Mouse (Mus musculus) natural killer cell, adult 2 months (primary cell): ENCODE results near the gene Sh3bp1.

Experiments
- DNase-seq, 2 experiments: peaks; one replicate each; pipeline ENCODE4 v3.0.0; 2022; ENCODE audit warnings: low spot score in 2 of 2

The Sh3bp1 gene

DNA sequence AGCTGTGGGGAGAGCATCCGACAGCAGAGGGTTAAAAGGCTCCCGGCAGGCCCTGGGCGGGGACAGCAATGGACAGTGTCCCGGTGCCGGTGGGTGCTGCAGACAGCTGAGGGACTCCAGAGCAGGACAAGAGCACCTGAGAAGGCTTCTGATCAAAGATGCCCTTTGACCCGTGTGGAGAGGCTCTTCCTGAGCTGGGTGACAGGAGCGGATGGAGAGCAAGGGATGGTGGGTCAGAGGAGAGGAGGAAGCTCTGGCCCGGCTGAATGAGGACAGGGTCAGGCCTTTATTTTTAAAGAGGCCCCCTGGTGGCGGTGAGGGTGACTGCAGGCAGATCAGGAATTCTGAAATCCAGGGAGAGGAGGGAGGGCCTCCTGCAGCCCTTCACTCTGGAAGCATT is 43.1 kb downstream of the Sh3bp1 start:
- DNase-seq = peak; percentile 36 to 61

DNA sequence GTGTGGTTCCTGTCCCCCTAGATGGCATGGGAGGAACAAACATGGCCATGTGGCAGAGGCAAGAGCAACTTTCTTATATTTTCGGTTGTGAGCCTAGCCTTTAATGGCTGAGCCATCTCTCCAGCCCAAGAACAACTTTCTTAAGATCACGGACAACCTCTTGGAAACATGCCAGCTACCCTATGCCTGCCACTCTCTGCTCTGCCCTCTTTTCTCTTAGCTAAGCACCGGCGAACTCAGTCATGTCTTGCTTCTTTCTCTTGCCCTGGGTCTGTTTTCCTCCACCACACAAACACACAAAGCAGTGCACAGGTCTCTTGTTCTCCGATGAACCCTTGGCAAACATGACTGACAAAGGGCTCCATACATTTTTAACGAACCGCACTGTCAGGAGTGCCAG is 46.7 kb downstream of the Sh3bp1 start:
- DNase-seq = no peak

DNA sequence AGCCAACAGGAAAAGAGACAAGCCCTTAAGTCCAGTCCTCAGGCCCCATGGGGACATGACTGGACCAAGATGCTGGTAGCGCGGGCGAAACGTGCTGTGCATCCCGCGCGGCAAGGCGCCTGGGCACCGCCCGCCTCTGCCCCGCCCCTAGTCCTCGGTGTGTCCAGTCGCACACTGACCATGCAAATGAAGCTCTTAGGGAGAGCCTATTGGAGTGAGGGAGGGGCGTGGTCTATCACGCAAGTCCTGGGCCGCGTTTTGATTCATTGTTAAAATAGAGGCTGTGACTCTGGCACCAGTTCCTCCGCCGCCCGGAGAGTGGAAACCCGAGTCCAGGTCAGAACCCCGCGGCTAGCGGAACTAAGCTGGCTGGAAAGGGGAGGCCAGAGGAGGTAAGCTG is 48.1 kb downstream of the Sh3bp1 start, which contains the start of gene Triobp:
TSS of gene Triobp (plus strand) at position 68 of the 400 bp plus-strand sequence.
- peak; percentile 54 to 65 for DNase-seq

DNA sequence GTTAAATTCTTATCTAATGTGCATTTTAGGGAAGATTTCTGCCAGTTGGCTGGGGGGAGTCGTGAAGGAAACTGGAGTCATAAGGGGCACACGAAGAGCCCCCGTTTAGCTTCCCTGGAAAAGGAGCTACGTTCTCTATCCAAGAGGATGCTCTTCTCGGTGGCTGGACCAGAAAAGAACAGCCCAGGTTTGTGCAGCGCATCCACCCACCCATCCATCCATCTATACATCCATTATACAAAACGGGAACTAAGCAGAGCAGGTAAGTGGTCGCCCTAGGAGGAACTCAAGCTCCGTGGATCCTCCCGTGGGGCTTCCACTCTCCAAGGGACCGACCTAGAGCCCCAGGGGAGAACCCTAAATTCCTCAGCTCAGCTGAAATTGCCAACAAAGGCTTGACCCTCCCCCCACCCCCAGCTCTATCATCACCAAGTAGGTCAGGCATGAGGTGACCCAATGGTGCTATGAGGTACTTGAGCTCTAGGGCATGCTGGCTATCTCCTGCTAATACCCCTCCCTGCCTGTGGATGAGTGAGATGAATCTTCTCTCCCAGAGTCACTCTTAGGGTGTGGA is 48.7 kb downstream of the Sh3bp1 start:
- no peak for DNase-seq

DNA sequence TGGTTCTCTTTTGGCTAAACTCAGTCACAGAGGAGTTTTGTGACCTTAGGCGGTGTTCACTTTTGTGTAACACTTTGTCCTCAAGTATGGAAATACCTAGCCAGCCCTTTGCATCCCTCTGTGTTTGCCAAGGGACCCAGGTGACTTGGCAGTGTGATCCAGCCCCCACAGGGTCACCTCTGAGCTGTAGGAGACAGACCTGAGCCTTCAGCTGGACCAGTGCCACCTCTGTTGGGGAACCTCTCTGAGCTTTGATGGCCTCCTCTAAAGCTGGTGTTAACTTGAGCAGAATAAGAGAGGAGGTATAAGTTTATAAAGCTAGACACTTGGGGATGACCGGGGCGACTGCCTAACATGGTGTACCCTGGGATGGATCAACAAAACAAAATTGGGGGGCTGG is 49.3 kb downstream of the Sh3bp1 start:
- no peak for DNase-seq

DNA sequence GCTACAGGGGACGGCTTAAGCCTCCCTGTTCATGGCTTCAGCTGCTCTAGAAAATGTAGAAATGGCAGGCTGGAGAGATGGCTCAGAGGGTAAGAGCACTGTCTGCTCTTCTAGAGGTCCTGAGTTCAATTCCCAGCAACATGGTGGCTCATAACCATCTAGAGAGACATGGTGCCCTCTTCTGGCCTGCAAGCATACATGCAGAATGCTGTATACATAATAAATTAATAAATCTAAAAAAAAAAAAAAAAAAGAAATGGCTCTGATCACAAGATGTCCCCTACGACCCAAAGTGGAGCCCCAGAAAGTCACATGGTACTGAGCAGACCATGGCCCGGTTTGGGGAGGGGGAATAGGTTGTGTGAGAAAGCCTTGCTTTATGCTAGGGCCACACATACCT is 56.1 kb downstream of the Sh3bp1 start:
- DNase-seq = no peak

DNA sequence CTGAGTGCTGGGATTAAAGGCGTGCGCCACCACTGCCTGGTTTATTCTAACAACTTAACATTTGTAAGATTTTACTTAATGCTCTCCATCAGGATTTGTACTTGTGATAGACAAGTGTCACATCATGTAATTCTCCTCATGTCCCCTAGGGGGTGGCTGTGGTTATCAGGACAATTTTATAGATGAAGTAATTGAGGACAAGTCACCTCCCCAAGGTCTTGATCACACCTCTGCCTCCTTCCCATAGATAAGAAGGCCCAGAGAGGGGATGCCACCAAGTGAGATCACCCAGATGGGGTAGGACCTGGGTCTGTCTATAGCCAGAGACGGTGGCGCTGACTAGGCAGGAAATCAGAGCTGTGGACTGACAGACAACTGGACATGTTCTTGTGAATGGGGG is 56.8 kb downstream of the Sh3bp1 start:
- DNase-seq = peak in 1 of 2 experiments; percentile 19

DNA sequence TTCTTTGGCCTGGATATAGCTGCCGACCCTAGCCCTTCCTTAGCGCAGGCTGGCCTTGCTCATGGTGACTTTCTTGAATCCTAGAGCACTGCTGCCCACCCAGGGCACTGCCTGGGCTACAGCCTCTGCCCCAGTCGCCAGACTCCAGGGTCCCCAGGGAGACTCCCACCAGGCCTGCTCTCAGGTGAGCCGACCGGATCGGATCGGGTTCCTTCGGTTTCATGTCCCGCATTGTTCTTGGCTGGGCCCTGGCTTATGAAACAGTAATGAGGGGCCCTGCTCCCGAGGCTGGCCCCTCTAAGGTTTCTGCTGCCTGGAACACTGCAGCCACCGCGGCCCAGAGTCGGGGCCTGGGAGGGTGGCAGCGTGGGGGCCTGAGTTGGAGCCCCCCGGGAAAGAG is 57.5 kb downstream of the Sh3bp1 start:
- DNase-seq = no peak

DNA sequence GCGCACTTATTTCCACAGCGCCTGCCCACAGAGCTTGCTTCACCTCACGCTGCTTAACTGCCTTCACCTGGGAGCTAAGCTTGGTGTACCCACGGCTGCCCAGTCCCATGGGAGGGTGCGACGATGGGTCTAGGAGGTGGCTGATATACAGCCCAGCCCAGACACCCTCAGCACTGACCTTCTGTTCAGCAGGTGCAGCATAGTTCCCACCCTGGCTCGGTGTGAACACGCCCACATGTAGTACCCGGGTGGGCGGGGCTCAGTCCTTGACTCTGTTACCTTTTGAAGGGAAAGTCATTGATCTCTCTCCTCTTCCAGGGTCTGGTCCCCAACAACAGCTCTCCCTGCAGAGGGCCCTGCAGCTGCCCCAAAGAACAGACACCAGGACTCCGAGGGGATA is 60.0 kb downstream of the Sh3bp1 start:
- DNase-seq = no peak

DNA sequence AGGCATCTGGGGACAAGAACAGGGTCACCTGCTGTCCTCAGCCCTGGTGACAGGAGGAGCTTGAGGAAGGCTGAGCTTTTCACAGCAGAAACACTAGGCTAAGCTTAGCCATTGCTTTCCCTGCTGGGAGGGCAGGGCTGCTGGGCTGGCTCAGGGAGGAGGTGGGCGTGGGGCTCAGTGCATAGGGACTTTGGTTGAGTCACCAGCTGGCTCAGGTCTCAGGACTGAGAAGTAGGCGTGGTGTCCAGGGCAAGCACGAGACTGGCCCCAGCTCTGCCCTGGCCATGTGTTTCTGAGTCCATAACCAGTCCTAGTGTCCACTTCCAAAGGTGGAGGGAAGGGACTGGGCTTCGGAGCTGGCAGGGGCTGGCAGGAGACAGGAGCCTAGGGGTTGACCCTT is 60.5 kb downstream of the Sh3bp1 start:
- DNase-seq = no peak
